Mouse (Mus musculus) B cell, adult 62 days (primary cell): Measurements from ENCODE around the gene Mtmr12. TPM values are rescaled to one million over a fixed set of nuclear protein-coding genes. Genes with fewer than 3 reads are reported as not detected.

Experiments
- total RNA-seq: library from RNA; stranded (reverse); gene quantifications from 4 replicates; pipeline ENCODE4 v1.2.4, GENCODE M21; 2023

Mtmr12 gene
- 41.1 to 48.0 TPM (median 46.2 TPM) in 4 replicates for total RNA-seq

DNA sequence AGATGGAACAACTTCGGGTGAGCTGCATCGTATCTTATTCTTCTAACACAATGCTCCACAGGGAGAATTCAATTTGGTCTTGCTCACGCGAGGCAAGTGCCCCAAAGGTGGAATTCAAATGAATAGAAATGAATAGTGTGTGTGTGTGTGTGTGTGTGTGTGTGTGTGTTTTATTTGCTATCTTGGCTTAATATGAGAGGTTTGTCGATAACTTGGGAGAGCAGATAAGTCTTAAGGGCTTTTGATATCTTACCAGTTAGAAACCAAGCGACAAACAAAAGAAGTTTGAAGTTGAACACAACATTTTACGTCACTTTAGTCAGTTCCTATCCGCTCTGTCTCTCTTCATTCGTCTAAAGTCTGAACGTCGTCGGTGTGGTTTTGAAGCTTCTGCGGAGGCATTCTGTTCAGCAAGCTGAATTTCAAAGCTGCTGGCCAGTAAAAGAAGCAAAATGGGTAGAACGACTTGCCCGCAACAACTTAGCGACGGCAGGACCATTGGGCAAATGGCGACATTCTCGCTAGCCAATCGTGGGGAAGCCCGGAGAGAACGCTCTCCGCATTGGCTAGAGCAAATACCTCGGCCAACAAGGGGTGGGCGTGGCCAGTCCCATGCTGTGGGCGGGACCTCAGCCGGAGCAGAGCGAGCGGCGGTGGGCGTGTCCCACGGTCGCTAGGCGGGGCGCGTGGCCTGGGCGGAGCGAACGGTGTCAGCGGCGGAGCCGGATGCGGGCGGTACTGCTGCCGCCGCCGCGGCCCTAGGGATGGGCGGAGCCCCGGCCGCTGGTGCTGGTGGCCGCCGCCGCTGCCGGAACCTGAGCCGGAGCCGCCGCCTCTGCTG lies at the start of gene Mtmr12:
TSS of gene Mtmr12 (plus strand) at position 710 of the 841 bp plus-strand sequence.

DNA sequence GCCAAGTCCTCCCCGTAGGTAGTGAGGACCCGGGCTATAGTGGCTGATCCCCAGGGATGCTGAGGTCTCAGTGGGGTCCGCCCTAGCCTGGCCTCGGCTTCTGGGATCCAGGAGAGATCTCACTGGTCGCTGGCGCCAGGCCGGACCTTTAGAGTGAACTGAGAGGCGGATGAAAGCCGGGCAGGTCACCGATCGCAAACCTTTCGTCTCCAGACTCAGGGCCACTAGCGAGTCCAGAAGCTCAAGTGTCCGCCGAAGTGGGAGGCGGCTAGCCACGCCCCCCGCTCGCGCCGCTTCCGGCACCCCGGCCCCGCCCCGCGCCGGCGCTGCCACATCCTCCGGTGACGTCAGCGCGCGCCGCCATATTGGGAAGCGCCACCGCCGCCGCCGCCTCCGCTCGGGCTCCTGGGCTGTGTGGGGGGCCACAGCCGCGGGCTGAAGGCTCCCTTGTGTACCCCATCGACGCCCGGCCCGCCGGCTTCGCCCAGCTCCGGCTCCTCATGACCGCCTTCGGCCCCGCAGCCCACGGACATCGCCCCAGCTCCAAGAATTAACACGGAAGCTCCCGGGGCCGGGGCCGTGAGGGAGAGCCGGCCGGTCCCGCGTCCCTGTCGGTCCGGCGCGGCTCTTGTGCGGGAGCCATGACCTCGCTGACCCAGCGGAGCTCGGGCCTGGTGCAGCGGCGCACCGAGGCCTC lies 116.4 kb downstream of the Mtmr12 start, which contains the start of gene Golph3:
TSS of gene Golph3 (plus strand) at position 360 of the 697 bp plus-strand sequence.

DNA sequence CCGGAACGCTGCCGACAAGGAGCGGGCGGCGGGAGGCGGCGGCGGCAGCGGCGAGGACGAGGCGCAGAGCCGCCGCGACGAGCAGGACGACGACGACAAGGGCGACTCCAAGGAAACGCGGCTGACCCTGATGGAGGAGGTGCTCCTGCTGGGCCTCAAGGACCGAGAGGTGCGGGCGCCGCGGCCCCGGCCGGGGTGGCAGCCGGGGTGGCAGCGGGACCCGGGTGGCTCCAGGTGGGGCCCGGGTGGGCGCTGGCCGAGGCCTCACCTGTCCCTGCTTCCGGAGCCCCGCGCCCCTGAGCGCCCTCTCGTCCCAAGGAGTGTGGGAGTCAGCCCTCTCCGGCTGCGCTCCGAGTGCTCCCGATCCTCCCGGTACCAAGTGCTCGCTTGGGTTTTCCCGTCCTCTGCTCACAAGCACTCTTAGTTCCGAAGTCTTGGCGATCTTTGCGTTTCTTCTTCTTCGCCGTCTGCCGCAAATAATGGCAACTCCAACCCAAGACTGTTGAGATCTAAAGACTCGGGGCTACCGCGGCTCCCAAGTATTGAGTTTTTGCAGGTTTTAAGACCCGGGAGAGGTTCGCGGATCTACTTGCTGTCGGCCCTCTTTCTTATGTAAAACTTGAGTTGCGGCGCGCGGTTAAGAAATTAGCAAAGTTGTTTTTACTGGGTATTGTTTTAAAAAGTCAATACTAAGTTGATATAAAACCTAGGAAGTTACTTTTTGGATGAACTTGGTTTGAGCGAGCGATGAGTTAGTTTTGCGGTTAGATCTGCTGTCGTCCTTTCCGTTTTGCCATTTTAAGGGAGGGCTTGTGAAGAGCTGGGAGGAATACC lies 117.2 kb downstream of the Mtmr12 start, which contains the start of gene 1810049J17Rik:
TSS of gene 1810049J17Rik (minus strand) at position 112 of the 834 bp plus-strand sequence.

Other genes with a start within 250 kb of the Mtmr12 start
- 534 to 559 TPM (median 546 TPM) in 4 replicates for gene Sub1, start 208.0 kb upstream of the Mtmr12 start, total RNA-seq
- 142 to 163 TPM (median 150 TPM) in 4 replicates for gene Zfr, start 87.2 kb upstream of the Mtmr12 start, total RNA-seq
- gene Golph3, start 116.4 kb downstream of the Mtmr12 start, total RNA-seq = 101 to 107 TPM (median 105 TPM) in 4 replicates
- gene 1810049J17Rik, start 116.9 kb downstream of the Mtmr12 start, total RNA-seq = 1.9 to 2.5 TPM (median 2.5 TPM) in 3 of 4 replicates, not detected in the other